Mouse (Mus musculus) CH12.LX (cell line): ENCODE measurements around the gene Gsta1. TPM values are rescaled to one million over a fixed set of nuclear protein-coding genes. Genes with fewer than 3 reads are reported as not detected.

Experiments used
- DNase-seq: peaks from one replicate; pipeline ENCODE4 v3.0.0-alpha.2; 2013; ENCODE audit errors: extremely low read depth
- H3K27ac ChIP-seq: 2 replicates; pipeline ENCODE4 v1.5.1; 2012; ENCODE audit warnings: low read depth, mild to moderate bottlenecking, control low read depth, moderate library complexity; ENCODE audit not compliant: insufficient read depth
- H3K27me3 ChIP-seq: replicated peaks from 2 replicates; pipeline ENCODE3; 2012; ENCODE audit warnings: inconsistent platforms
- H3K36me3 ChIP-seq, 2 experiments: replicated peaks in 1 of 2; 2 replicates each; pipeline versions ENCODE3 to v1.6.1; 2012; ENCODE audit warnings: inconsistent platforms in 1 of 2, low read length in 1 of 2, mild to moderate bottlenecking in 1 of 2, mixed read lengths in 1 of 2, moderate library complexity in 1 of 2; ENCODE audit not compliant: control insufficient read depth in 1 of 2, insufficient read depth in 1 of 2
- H3K4me1 ChIP-seq, 2 experiments: 2 replicates each; pipeline ENCODE4 v1.6.1; 2012; ENCODE audit warnings: inconsistent platforms in 1 of 2, moderate library complexity in 1 of 2; ENCODE audit not compliant: insufficient read depth in 2 of 2, control insufficient read depth in 1 of 2
- H3K4me2 ChIP-seq: 2 replicates; pipeline ENCODE4 v1.6.1; 2012; ENCODE audit warnings: low read depth, mild to moderate bottlenecking, control low read depth; ENCODE audit not compliant: poor library complexity, insufficient read depth, severe bottlenecking
- H3K4me3 ChIP-seq, 3 experiments: fragments of 150-350 bp in 1 of 3; sonication (generic) in 1 of 3; replicated peaks in 1 of 3; 2 replicates each; pipeline versions ENCODE3 to v1.5.1; 2011 to 2012; ENCODE audit warnings: low read depth in 2 of 3, low read length in 2 of 3, mild to moderate bottlenecking in 2 of 3, moderate library complexity in 2 of 3, control low read depth in 1 of 3, improper control_type of control experiment in 1 of 3, inconsistent platforms in 1 of 3, mixed read lengths in 1 of 3; ENCODE audit not compliant: poor library complexity in 1 of 3
- H3K79me2 ChIP-seq: replicated peaks from 2 replicates; pipeline ENCODE4 v1.6.1; 2012; ENCODE audit warnings: mild to moderate bottlenecking, moderate library complexity; ENCODE audit not compliant: control insufficient read depth, poor library complexity, insufficient read depth, severe bottlenecking; ENCODE audit errors: extremely low read depth
- H3K9ac ChIP-seq: 2 replicates; pipeline ENCODE4 v1.6.1; 2012; ENCODE audit warnings: low read depth, mild to moderate bottlenecking, control low read depth, moderate library complexity; ENCODE audit not compliant: insufficient read depth
- H3K9me3 ChIP-seq: replicated peaks from 2 replicates; pipeline ENCODE3; 2012; ENCODE audit warnings: low read length, inconsistent platforms, mixed read lengths
- CHD1 ChIP-seq: IDR thresholded peaks from 2 replicates; pipeline ENCODE4 v1.6.1; 2012; ENCODE audit warnings: low read depth, low read length, improper control_type of control experiment, inconsistent platforms
- CTCF ChIP-seq, 2 experiments: IDR thresholded peaks in 1 of 2; conservative IDR thresholded peaks in 1 of 2; 2 replicates each; pipeline ENCODE4 v1.5.1; 2011 to 2012; ENCODE audit warnings: low read depth in 2 of 2, low read length in 2 of 2, improper control_type of control experiment in 1 of 2, inconsistent platforms in 1 of 2, mild to moderate bottlenecking in 1 of 2, moderate library complexity in 1 of 2
- E2F4 ChIP-seq: IDR thresholded peaks from 2 replicates; pipeline ENCODE4 v1.6.1; 2011; ENCODE audit warnings: low read depth, low read length, improper control_type of control experiment; ENCODE audit not compliant: insufficient replicate concordance
- ELF1 ChIP-seq: IDR thresholded peaks from 2 replicates; pipeline ENCODE4 v1.6.1; 2014; ENCODE audit warnings: low read depth, mild to moderate bottlenecking, inconsistent platforms, low read length, improper control_type of control experiment
- EP300 ChIP-seq: IDR thresholded peaks from 2 replicates; pipeline ENCODE4 v1.6.1; 2011; ENCODE audit warnings: low read length, improper control_type of control experiment
- HCFC1 ChIP-seq: IDR thresholded peaks from 2 replicates; pipeline ENCODE4 v1.6.1; 2012; ENCODE audit warnings: low read depth, mild to moderate bottlenecking, inconsistent platforms, low read length, improper control_type of control experiment
- JUN ChIP-seq: IDR thresholded peaks from 2 replicates; pipeline ENCODE4 v1.6.1; 2011; ENCODE audit warnings: low read depth, mild to moderate bottlenecking, low read length, improper control_type of control experiment, moderate library complexity; ENCODE audit not compliant: insufficient read depth
- KAT2A ChIP-seq: IDR thresholded peaks from 2 replicates; pipeline ENCODE4 v1.6.1; 2012; ENCODE audit warnings: low read length, improper control_type of control experiment, inconsistent platforms; ENCODE audit not compliant: insufficient replicate concordance
- MAFK ChIP-seq: IDR thresholded peaks from 2 replicates; pipeline ENCODE4 v1.6.1; 2011; ENCODE audit warnings: low read length, improper control_type of control experiment; ENCODE audit not compliant: insufficient replicate concordance
- MAX ChIP-seq: IDR thresholded peaks from 2 replicates; pipeline ENCODE4 v1.6.1; 2011; ENCODE audit warnings: low read length, improper control_type of control experiment
- MAZ ChIP-seq: IDR thresholded peaks from 2 replicates; pipeline ENCODE4 v1.6.1; 2012; ENCODE audit warnings: low read depth, mild to moderate bottlenecking, inconsistent platforms, low read length, improper control_type of control experiment, moderate library complexity
- MYC ChIP-seq: IDR thresholded peaks from 2 replicates; pipeline ENCODE4 v1.6.1; 2011; ENCODE audit warnings: low read depth, mild to moderate bottlenecking, improper control_type of control experiment, low read length
- NELFE ChIP-seq: IDR thresholded peaks from 2 replicates; pipeline ENCODE4 v1.6.1; 2011; ENCODE audit warnings: low read depth, low read length, improper control_type of control experiment
- NRF1 ChIP-seq: IDR thresholded peaks from 2 replicates; pipeline ENCODE4 v1.6.1; 2014; ENCODE audit warnings: low read depth, mild to moderate bottlenecking, inconsistent platforms, low read length, improper control_type of control experiment, moderate library complexity
- RAD21 ChIP-seq: IDR thresholded peaks from 2 replicates; pipeline ENCODE4 v1.6.1; 2011; ENCODE audit warnings: low read depth, mild to moderate bottlenecking, low read length, improper control_type of control experiment, moderate library complexity
- TBP ChIP-seq: conservative IDR thresholded peaks from 2 replicates; pipeline ENCODE4 v1.6.1; 2011; ENCODE audit warnings: low read depth, low read length, improper control_type of control experiment
- USF2 ChIP-seq: conservative IDR thresholded peaks from 2 replicates; pipeline ENCODE4 v1.6.1; 2011; ENCODE audit warnings: low read depth, low read length, improper control_type of control experiment
- ZC3H11A ChIP-seq: IDR thresholded peaks from 2 replicates; pipeline ENCODE4 v1.6.1; 2012; ENCODE audit warnings: low read depth, mild to moderate bottlenecking, inconsistent platforms, low read length, improper control_type of control experiment
- ZKSCAN1 ChIP-seq: IDR thresholded peaks from 2 replicates; pipeline ENCODE4 v1.6.1; 2012; ENCODE audit warnings: low read depth, inconsistent platforms, low read length, improper control_type of control experiment, borderline replicate concordance
- ZMIZ1 ChIP-seq: IDR thresholded peaks from 2 replicates; pipeline ENCODE4 v1.6.1; 2012; ENCODE audit warnings: low read depth, mild to moderate bottlenecking, inconsistent platforms, low read length, improper control_type of control experiment
- ZNF384 ChIP-seq: IDR thresholded peaks from 2 replicates; pipeline ENCODE4 v1.6.1; 2012; ENCODE audit warnings: low read depth, low read length, improper control_type of control experiment, inconsistent platforms
- dilution Hi-C: fragments of 300-500 bp; cut with MboI; formaldehyde crosslinking; loops from 2 replicates; pipeline ENCODE4 v1.14.3; 2020; ENCODE audit warnings: low sequenced_read_pairs; ENCODE audit not compliant: extremely low pct_unique_long_range_greater_than_20kb, extremely low pct_ligation_motif_present
- in situ Hi-C: fragments of 300-500 bp; cut with MboI; formaldehyde crosslinking; loops from 3 replicates; pipeline ENCODE4 v1.14.3; 2019; ENCODE audit warnings: low sequenced_read_pairs, low pct_ligation_motif_present, low pct_unique_long_range_greater_than_20kb, mixed read lengths
- polyA plus RNA-seq: library from polyadenylated mRNA; unstranded; fragments of >175 nt; gene quantifications from 2 replicates; pipeline ENCODE4 v1.2.1, GENCODE M21; 2012; ENCODE audit warnings: low read depth; ENCODE audit not compliant: insufficient read length
- total RNA-seq, 2 experiments: library from RNA; depleted of rRNA; stranded (reverse); fragments of 300-350 nt in 1 of 2; fragments of >200 nt in 1 of 2; gene quantifications; 2 replicates each; pipeline ENCODE4 v1.2.3; 2012 to 2014

Gsta1 gene
- total and polyA plus RNA-seq, 3 experiments = not detected

GRCm38 (mm10) chr9:78195034-78195433 lies 35.4 kb upstream of the Gsta1 start:
- H3K36me3 ChIP-seq = no peaks in the 10 kb centered on the region
- H3K27ac ChIP-seq = no peak overlapping the region
- no peak overlapping the region for H3K9ac ChIP-seq
- no peak for TF ChIP-seq MYC
- TF ChIP-seq KAT2A = no peak
- TF ChIP-seq MAX = no peak
- TF ChIP-seq CHD1 = no peak
- no peak for TF ChIP-seq EP300
- TF ChIP-seq MAFK = no peak
- TF ChIP-seq HCFC1 = no peak
- no peak for TF ChIP-seq JUN
- no peak for TF ChIP-seq ELF1
- TF ChIP-seq ZC3H11A = no peak
- TF ChIP-seq CTCF (conservative IDR thresholded peaks at IDR 0.05 in 1 of 2, IDR thresholded peaks at IDR 0.05 in 1 of 2; ENCODE audit: low read depth in 2 of 2, low read length in 2 of 2) = no peak
- no peak for TF ChIP-seq NELFE
- TF ChIP-seq TBP = no peak
- TF ChIP-seq ZMIZ1 = no peak
- TF ChIP-seq USF2 = no peak
- TF ChIP-seq ZNF384 = no peak
- TF ChIP-seq NRF1 = no peak
- TF ChIP-seq, all 38 proteins: peak for 0
- peaks cover 0 to 5% of the 10 kb centered on the region in 2 experiments; a peak in 1 of 4 replicates for H3K4me1 ChIP-seq
- H3K79me2 ChIP-seq = no peaks in the 10 kb centered on the region
- DNase-seq = no peak
- H3K4me2 ChIP-seq = no peak overlapping the region
- no peaks in the 10 kb centered on the region for H3K9me3 ChIP-seq
- no peak overlapping the region for H3K4me3 ChIP-seq
- no peaks in the 10 kb centered on the region for H3K27me3 ChIP-seq
- in situ Hi-C loops (no loop called here), dilution Hi-C loops (no loop called here)

- Histone ChIP-seq H3K4me2 (no peak overlapping the region), H3K36me3 (no peaks in the 10 kb centered on the region), H3K79me2 (no peaks in the 10 kb centered on the region), H3K4me1 (no peaks in the 10 kb centered on the region; a peak in 1 of 4 replicates), H3K27me3 (no peaks in the 10 kb centered on the region), H3K4me3 (no peak overlapping the region)
- dilution Hi-C loops = no loop called here
- in situ Hi-C loops = no loop called here
- no peak for TF ChIP-seq RAD21
- TF ChIP-seq ZKSCAN1 = no peak
- TF ChIP-seq ZC3H11A = no peak
- no peak for TF ChIP-seq E2F4
- TF ChIP-seq MAZ = no peak
- TF ChIP-seq, all 38 proteins: peak for 0
- Histone ChIP-seq H3K9ac (no peak overlapping the region), H3K9me3 (no peaks in the 10 kb centered on the region), H3K27ac (no peak overlapping the region)
- DNase-seq = no peak
Observed at GRCm38 (mm10) chr9:78197801-78198200, 32.7 kb upstream of the Gsta1 start.
